Mouse (Mus musculus): ENCODE measurements around the gene Srsf3. TPM values are rescaled to one million over a fixed set of nuclear protein-coding genes. Genes with fewer than 3 reads are reported as not detected.

Gene Srsf3
- total RNA-seq, 2 experiments from 2014 or later = 152 to 159 TPM

DNA sequence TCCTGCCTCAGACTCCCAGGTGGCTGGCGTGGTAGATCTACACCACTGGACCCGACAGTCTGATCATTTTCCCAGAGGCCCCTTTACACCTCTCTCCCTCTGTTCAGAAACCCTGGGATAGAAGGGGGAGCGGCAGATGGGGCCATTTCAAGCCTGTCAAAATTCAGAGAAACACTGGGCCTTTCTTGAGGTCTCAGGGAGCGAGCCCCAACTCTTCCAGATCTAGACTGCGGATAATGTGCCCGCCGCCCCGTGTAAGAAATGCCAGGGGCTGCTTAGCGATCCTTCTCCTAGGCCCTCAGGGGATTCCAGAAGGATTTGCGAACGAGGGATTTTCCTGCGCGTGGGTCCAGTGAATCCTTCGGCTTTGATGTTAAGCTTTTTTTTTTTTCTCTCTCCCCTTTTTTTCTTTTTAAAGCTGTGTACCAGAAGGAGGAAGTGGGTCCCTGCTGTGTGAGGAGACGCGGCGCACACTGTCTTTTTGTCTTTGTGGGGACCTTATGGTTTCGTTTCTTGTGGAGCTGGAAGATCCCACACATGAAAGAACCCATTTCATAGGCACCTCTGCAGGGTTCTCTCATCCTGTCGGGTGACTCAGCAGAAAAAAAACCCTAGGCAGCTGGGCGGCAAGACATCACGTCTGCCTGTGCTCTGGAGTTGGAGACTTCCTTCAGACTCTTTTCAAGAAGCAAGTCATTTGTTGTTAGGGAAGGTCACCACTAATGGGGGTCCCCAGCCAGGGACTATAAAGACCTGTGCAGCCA, 49.4 kb downstream of the Srsf3 start:
- intact Hi-C loops (cut with DNase I) = no loop called here
- no peak for DNase-seq

DNA sequence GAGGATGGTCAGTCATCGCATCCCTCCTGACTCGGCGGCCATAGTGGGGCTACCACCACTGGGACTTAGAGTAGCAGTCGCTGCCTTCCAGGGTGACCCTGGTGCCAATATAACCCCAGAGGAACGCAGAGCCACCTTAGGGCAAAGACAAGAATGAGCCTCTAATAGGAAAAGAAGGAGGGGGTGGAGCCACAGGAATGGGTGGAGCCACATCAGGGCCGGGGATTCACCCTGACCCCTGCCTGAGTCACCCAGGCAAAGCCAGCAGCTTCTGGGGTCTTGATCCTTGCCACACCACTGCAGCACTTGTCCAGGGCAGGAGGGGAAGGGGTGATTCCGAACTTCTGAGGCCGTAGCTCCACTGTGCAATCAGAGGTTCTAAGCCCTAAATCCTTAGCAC, 51.2 kb downstream of the Srsf3 start:
- intact Hi-C loops (cut with DNase I) = no loop called here
- DNase-seq = no peak

DNA sequence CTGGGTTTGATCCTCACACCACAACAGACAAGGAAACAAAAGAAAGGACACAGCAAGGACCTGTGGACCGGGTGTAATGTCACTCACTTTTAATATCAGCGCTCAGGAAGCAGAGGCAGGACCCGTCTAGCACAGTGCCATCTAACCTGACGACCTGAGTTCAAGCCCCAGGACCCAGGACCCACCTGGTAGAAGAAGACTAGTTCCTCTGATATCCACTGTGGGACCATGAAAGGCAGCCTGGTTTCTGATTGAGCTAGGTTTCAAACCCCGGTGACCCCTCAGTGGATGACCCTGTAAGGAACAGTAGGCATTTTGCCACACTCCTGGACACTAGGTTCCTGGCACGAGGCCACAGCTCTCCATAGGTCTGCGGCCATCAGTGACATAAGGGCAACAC, 52.2 kb downstream of the Srsf3 start:
- intact Hi-C loops (cut with DNase I) = no loop called here
- no peak for DNase-seq

DNA sequence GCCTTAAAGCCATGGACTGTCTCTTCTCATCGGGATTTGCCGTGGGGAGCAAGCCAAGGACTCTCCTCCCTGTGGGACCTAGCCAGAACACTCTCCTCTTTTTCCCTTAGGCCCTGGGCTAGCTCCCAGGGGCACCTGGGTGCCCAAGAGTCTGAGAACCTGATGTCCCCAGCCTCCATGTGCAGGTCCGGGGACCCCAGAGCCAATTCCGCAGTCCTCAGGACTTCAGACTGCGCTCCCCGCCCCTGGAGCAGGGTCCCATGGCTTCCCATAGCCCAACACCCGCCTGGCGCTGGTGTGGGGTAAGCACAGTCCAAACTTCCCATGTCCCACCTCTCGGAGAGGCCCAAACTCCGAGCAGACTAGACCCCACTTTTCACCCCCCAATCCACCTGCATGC, 52.8 kb downstream of the Srsf3 start:
- intact Hi-C loops (cut with DNase I) = no loop called here
- no peak for DNase-seq

DNA sequence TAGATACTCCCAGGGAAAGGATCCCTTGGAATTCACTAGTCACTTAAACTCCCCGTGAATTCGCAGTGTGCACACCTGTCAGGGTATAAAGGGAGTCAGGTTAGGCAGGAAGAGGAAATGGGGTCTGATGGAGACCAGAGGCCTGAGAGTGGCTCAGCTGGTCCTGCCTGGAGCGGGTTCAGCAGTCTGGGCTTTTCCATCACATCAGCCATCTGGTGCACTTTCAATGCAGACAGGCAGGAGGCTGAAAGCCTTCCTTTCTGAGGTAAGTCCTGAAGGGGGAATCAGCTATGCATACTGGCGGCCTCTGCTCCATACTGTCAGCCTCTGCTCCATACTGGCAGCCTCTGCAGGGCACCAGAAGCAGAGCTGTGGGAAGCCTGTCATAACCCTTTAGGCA, 54.5 kb downstream of the Srsf3 start:
- no peak for DNase-seq
- intact Hi-C loops (cut with DNase I) = no loop called here

GRCm38 (mm10) chr17:29090776-29091175, 58.3 kb downstream of the Srsf3 start, which contains the start of gene Cdkn1a:
Gene Cdkn1a, plus strand, starts transcription at chr17:29090976.
- intact Hi-C loops (cut with DNase I) = no loop called here
- no peak for DNase-seq

DNA sequence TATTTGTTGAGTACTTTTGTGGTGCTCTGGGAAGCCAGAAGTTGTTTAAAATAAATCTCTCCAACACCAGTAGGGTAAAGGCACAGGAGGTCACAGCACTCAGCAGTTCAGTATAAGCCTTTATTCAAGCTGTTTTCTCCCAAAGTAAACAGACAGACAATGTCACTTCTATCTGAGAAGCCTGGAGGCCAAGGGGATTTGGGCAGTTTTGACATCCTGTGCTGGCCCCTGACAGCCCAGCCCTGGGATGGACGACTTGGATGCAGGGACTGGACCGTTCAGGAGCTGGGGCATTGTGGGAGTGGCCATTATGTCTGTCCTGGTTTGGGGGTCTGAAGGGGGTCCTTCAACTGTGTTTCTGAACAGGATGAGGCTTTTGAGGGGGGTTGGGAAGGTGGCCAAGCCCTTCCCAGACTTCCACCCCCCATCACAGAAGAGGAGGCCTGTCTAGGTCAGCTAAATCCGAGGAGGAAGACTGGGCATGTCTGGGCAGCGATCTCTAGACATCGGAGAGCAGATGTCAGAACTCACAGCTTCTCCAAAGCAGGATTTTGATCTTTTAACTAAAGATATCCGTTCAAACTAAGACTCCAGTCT, 59.0 kb downstream of the Srsf3 start:
- intact Hi-C loops (cut with DNase I) = no loop called here

DNA sequence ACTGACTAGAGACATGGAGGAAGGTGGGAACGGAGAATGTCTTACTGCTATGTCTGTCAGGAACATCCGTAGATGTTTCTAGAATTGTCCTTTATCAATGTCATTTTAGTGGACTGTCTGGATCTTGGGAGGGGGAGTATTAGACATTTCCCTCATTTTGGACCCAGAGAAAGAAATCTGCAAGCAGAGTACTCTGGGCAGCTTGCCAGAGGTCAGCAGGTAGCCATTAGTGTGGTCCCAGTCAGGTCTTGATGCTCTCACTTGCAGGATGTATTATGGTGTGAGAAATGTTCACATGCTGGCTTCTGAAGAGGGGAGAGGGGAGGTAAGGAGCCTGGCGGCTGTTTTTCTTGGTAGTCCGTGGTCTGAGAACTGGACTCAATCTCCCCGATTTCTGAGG, 60.1 kb downstream of the Srsf3 start:
- DNase-seq = no peak
- intact Hi-C loops (cut with DNase I) = loop anchor here (2.0 kb wide), 1 partner anchor 14 kb away; no protein-coding TSS in a partner anchor

More for the DNA sequence above, 59.0 kb downstream of the Srsf3 start:
- DNase-seq = no peak

Other genes with a start within 250 kb of the Srsf3 start
- 10 to 100 TPM; 15.2 to 22.3 TPM for gene Brpf3, start 231.5 kb upstream of the Srsf3 start, total RNA-seq (2021)
- gene Pnpla1, start 174.2 kb upstream of the Srsf3 start, total RNA-seq (2021) = not detected
- gene 4930539E08Rik, start 117.3 kb upstream of the Srsf3 start, total RNA-seq (2021) = under 1 TPM in 1 of 2 experiments, not detected in 1; 0.05 TPM
- gene Pxt1, start 88.8 kb upstream of the Srsf3 start, total RNA-seq (2021) = not detected
- gene Kctd20, start 80.7 kb upstream of the Srsf3 start, total RNA-seq (2021) = 10 to 100 TPM; 63.8 to 76.9 TPM
- gene Stk38, start 24.6 kb upstream of the Srsf3 start, total RNA-seq (2021) = 10 to 100 TPM; 53.0 to 57.2 TPM
- gene Cdkn1a, start 58.3 kb downstream of the Srsf3 start, total RNA-seq (2021) = 100 to 1,000 TPM in 1 of 2 experiments, 10 to 100 TPM in 1; 46.2 to 180 TPM
- gene Rab44, start 81.5 kb downstream of the Srsf3 start, total RNA-seq (2021) = under 1 TPM; 0.34 to 0.87 TPM
- gene Cpne5, start 205.5 kb downstream of the Srsf3 start, total RNA-seq (2021) = 1 to 10 TPM; 2.7 to 5.7 TPM
- 10 to 100 TPM; 31.2 to 34.1 TPM for gene Ppil1, start 231.6 kb downstream of the Srsf3 start, total RNA-seq (2021)
- gene BC004004, start 236.2 kb downstream of the Srsf3 start, total RNA-seq (2021) = 100 to 1,000 TPM; 193 to 194 TPM

Data from heart, postnatal 10 days (tissue).